Mouse (Mus musculus) ES-Bruce4 (cell line): ENCODE results near the gene Mocs2. TPM values are rescaled to one million over a fixed set of nuclear protein-coding genes. Genes with fewer than 3 reads are reported as not detected.

Source experiments
- H3K27ac ChIP-seq: 2 replicates; pipeline ENCODE4 v1.5.1; 2012; ENCODE audit warnings: low read length, inconsistent platforms; ENCODE audit not compliant: insufficient read depth
- H3K27me3 ChIP-seq: 2 replicates; pipeline ENCODE4 v1.6.1; 2012; ENCODE audit warnings: mild to moderate bottlenecking, low read length, inconsistent platforms; ENCODE audit not compliant: control insufficient read depth, poor library complexity, insufficient read depth, severe bottlenecking
- H3K36me3 ChIP-seq: 2 replicates; pipeline ENCODE4 v1.6.1; 2012; ENCODE audit warnings: inconsistent platforms, mild to moderate bottlenecking, low read length, moderate library complexity; ENCODE audit not compliant: control insufficient read depth, poor library complexity, insufficient read depth, severe bottlenecking
- H3K4me1 ChIP-seq: one replicate; pipeline ENCODE4 v1.8.1; 2011; ENCODE audit warnings: low read length; ENCODE audit not compliant: control insufficient read depth, insufficient read depth
- H3K4me3 ChIP-seq: 2 replicates; pipeline ENCODE4 v1.5.1; 2011; ENCODE audit warnings: low read depth, mild to moderate bottlenecking, low read length
- H3K9ac ChIP-seq: 2 replicates; pipeline ENCODE4 v1.6.1; 2012; ENCODE audit warnings: low read depth, mild to moderate bottlenecking, inconsistent platforms; ENCODE audit not compliant: poor library complexity, severe bottlenecking
- H3K9me3 ChIP-seq: replicated peaks from 2 replicates; pipeline ENCODE4 v1.6.1; 2012; ENCODE audit warnings: mild to moderate bottlenecking, low read length, inconsistent platforms; ENCODE audit not compliant: control insufficient read depth, poor library complexity, insufficient read depth, severe bottlenecking
- CTCF ChIP-seq: IDR thresholded peaks from one replicate; pipeline ENCODE4 v1.8.1; 2011; ENCODE audit warnings: low read depth, low read length
- EP300 ChIP-seq: IDR thresholded peaks from 2 replicates; pipeline ENCODE4 v1.6.1; 2011; ENCODE audit warnings: low read depth, low read length; ENCODE audit not compliant: insufficient read depth
- POLR2A ChIP-seq: IDR thresholded peaks from one replicate; pipeline ENCODE4 v1.8.1; 2011; ENCODE audit warnings: low read length; ENCODE audit not compliant: insufficient read depth
- polyA plus RNA-seq: library from polyadenylated mRNA; stranded (reverse); fragments of >200 nt; gene quantifications from 2 replicates; pipeline ENCODE4 v1.2.4, GENCODE M21; 2011; ENCODE audit warnings: low read depth; ENCODE audit not compliant: missing spikeins, insufficient read depth, insufficient read length

Gene Mocs2
- polyA plus RNA-seq, 1 experiment: 27.8 TPM

DNA sequence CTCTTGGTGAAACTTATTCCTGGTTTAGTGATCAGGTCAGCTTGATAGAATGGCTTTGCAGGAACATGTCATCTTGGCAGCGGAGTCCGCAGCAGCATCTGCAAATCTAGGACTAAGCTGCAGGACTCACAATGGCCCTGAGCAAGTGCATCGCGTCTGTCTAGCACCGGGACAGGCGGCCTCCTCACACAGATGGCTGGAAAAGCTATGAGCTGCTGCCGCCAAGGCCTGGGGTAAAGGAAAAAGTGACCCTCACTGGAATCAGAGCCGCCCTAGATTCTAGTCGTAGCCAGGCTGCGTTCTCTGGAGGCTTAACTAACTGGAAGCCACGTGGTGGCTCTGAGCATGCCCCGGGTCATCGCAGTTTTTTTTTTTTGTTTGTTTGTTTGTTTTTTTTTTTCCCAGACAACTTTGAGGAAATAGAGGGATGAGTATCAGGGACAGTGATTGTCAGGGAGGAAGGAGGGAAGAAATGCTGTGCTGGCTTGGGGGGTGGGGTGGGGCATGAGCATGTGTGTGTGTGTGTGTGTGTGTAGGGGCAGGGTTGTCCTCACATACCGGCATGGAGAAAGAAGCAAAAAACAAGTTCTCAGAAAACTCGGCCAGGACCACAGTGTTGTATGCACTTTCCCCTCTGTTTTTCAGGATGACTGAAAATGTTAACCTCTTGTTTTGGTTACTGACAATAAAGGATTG, 37.7 kb downstream of the Mocs2 start:
- no peaks in the 10 kb centered on the region for H3K9me3 ChIP-seq
- no peak overlapping the region for H3K9ac ChIP-seq
- H3K27ac ChIP-seq: no peak overlapping the region
- no peaks in the 10 kb centered on the region for H3K4me1 ChIP-seq
- TF ChIP-seq CTCF (no peak), EP300 (no peak), POLR2A (no peak)
- H3K4me3 ChIP-seq: no peak overlapping the region; the same call in 1 of the 2 replicates
- H3K27me3 ChIP-seq: no peaks in the 10 kb centered on the region
- H3K36me3 ChIP-seq: no peaks in the 10 kb centered on the region

DNA sequence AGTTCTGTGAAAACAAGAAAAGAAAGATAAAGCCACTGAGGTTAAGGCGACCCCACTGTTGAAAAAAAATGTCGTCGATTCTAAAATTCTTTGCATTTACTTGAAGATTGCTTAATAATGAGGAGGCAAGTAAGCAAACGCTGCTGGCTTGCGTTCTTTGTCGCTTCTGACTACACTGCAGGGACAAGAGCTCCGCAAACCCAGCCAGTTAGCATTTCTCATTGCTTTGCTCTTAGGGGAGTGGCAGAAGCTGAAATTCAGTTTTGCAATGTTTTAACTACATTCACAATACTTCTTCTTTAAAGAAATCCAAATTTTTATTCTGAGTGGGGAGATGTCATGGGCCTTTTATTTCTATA, 38.2 kb downstream of the Mocs2 start:
- Histone ChIP-seq H3K4me3 (no peak overlapping the region), H3K9me3 (no peaks in the 10 kb centered on the region), H3K36me3 (no peaks in the 10 kb centered on the region), H3K27ac (no peak overlapping the region), H3K27me3 (no peaks in the 10 kb centered on the region), H3K9ac (no peak overlapping the region), H3K4me1 (no peaks in the 10 kb centered on the region)
- TF ChIP-seq CTCF: no peak
- no peak for TF ChIP-seq POLR2A
- TF ChIP-seq EP300: no peak

DNA sequence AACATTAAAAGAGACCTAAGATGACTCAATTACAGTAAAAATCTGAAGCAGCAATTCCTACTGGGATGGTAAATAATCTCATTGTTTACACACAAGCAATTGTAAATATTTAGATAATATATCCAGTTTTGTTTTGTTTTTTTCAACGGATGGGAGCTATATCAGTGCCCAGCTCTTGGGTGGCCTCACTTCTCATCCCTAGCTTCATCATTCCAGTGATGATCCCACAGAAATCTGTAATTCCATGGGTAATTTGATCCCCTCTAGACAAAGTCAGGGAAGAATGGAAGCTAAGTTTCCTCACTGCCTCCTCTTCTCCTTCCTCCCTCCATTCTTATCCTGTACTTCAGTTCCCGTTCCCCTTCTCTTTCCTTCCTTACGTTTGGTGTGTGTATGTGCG, 39.5 kb downstream of the Mocs2 start:
- H3K9me3 ChIP-seq: no peaks in the 10 kb centered on the region
- no peak overlapping the region for H3K9ac ChIP-seq
- H3K27ac ChIP-seq: no peak overlapping the region
- H3K36me3 ChIP-seq: no peaks in the 10 kb centered on the region
- no peaks in the 10 kb centered on the region for H3K4me1 ChIP-seq
- no peak for TF ChIP-seq CTCF
- no peak for TF ChIP-seq EP300
- no peak for TF ChIP-seq POLR2A
- H3K4me3 ChIP-seq: no peak overlapping the region
- no peaks in the 10 kb centered on the region for H3K27me3 ChIP-seq

DNA sequence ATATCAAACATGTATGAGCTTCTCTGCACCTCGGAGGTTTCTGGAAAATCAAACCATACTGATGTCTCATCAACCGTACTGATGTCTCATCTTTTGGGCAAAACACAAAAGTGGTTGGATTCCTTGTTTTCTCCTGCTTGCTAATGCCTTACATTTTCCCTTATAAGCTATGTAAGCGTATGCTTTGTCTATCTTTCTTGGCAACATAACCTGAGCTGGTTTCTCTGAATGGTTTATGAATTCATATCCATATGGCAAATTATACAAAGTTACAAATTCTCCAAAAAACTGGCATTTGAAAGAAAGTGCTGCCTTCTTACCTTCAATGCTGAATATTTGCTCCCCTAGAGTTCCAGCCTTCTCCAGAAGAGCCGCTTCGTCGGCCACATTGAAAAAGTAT, 56.7 kb downstream of the Mocs2 start:
- no peak overlapping the region for H3K27ac ChIP-seq
- H3K4me3 ChIP-seq: no peak overlapping the region
- no peak overlapping the region for H3K9ac ChIP-seq
- no peaks in the 10 kb centered on the region for H3K4me1 ChIP-seq
- H3K27me3 ChIP-seq: no peaks in the 10 kb centered on the region
- no peaks in the 10 kb centered on the region for H3K9me3 ChIP-seq
- TF ChIP-seq CTCF: no peak
- no peak for TF ChIP-seq EP300
- no peak for TF ChIP-seq POLR2A
- H3K36me3 ChIP-seq: no peaks in the 10 kb centered on the region

DNA sequence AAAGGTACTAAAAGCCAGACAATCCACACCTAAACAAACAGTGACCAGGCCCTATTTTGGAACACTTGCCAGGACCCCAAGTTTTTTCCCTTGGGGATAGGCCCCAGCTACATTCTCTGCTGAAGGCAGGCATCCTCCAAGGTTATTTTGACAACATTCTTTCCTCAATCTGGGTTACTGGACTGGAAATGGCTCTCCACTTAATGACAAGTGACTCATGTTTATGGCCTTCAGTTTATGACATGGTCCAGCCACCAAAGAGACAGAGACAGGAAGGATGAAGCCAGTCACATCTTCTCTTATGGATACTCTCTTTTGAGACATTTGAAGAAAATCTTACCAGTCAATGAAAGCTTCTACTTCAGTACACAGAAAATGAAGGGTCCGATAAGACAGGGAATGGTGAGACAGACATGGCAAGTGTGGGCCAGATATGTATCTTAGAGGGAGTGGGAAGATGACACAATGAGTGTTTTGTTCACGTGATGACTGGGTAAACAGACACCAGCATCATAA, 58.0 kb downstream of the Mocs2 start:
- no peak for TF ChIP-seq POLR2A
- no peak for TF ChIP-seq EP300
- TF ChIP-seq CTCF: no peak
- no peaks in the 10 kb centered on the region for H3K9me3 ChIP-seq
- H3K9ac ChIP-seq: no peak overlapping the region
- H3K27me3 ChIP-seq: no peaks in the 10 kb centered on the region
- no peaks in the 10 kb centered on the region for H3K36me3 ChIP-seq
- no peaks in the 10 kb centered on the region for H3K4me1 ChIP-seq
- H3K4me3 ChIP-seq: no peak overlapping the region
- no peak overlapping the region for H3K27ac ChIP-seq

DNA sequence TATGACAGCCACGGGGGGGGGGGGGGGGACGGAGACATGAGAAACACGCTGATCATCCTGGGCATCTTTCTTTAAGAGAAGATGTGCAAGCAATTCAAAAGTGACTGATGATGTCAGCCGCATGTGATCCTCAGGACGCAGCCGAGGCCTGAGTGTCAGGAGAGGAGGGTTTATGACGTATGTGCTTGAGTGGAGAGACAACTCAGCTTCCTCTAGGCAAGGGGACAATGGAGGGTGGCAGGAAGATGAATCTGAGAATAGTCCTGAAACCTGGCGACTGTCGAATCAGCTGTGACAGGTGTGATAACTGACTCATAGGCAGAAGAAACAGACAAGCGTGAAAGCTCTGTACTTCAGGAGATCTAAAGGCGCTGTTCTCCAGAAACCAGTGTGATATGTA, 60.6 kb downstream of the Mocs2 start:
- Histone ChIP-seq H3K9ac (no peak overlapping the region), H3K36me3 (no peaks in the 10 kb centered on the region), H3K4me1 (no peaks in the 10 kb centered on the region), H3K4me3 (no peak overlapping the region), H3K9me3 (no peaks in the 10 kb centered on the region), H3K27ac (no peak overlapping the region), H3K27me3 (no peaks in the 10 kb centered on the region)
- TF ChIP-seq EP300 (no peak), CTCF (no peak)

Other genes with a start within 250 kb of the Mocs2 start
- 0.15 and 0.16 TPM in 2 replicates for gene Itga2, start 113.9 kb downstream of the Mocs2 start, polyA plus RNA-seq